Mouse (Mus musculus) cerebral cortex, adult 2 months (tissue): ENCODE results near the gene Dusp3.

ENCODE experiments used
- WGBS: fragments of 180-500 bp; shearing (Covaris S2); methylation state at CpG from one replicate; pipeline ENCODE4 v1.1.7; 2018; 5-methylcytosine and 5-hydroxymethylcytosine counted together

The Dusp3 gene

DNA sequence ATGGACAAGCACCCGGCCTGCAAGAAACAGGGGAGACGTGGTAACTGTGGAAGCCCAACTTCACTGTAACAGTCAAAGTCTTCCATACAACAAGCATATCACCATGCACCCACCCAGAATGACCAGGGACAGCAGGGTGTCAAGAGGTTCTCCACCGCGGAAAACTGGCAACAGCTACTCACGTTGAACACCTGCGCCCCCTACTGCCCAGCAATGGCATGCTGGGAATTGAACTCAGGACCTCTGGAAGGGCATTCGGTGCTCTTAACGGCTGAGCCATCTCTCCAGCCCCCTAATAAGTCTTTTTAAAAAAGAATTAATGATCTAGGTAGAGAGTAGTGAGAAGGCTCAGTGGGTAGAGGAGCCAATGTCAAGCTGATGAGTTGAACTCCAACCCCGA is 11.9 kb downstream of the Dusp3 start:
- WGBS = 59% methylated on average over 9 of the region's 9 CpGs

- 70% methylated on average over 6 of the region's 6 CpGs for WGBS
Observed at GRCm38 (mm10) chr11:101974181-101974580, 12.6 kb downstream of the Dusp3 start.

DNA sequence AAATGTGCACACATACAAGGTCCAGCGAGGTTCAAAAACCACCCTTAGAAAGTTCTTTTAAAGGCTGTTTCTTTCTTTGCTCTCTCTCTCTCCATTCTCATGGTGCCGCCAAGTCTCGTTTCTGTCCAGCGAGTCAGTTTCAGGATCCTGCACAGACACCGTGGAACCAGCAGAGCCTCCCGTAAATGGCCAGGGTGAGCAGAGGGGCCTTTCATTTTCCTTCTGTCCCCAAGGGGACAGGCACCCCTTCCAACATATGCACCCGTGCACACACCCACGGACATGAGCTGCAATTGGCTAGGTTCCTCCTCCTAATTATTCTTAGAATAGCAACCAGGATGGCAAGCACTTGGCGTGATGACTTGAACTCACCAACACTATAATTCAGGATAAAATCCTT is 13.3 kb downstream of the Dusp3 start:
- 61% methylated on average over 9 of the region's 9 CpGs for WGBS

DNA sequence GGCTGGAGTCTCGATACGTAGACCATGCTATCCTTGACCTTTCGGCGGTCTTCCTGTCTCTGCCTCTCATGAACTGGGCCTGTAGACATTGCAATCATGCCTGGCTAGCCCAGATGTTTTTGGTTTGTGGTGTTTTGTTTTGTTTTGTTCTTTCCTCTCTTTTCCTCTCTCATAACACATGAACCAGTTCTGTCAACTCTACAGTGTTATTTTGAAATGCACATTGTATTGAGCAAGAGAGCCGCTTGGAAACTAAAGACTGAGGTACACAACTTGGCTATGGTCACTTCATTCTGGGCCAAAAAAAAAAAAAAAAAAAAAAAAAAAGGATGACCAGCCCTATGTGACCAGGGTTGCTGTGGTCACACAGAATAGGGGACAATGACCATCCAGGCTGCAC is 14.2 kb downstream of the Dusp3 start:
- WGBS = 87% methylated on average over 5 of the region's 5 CpGs

DNA sequence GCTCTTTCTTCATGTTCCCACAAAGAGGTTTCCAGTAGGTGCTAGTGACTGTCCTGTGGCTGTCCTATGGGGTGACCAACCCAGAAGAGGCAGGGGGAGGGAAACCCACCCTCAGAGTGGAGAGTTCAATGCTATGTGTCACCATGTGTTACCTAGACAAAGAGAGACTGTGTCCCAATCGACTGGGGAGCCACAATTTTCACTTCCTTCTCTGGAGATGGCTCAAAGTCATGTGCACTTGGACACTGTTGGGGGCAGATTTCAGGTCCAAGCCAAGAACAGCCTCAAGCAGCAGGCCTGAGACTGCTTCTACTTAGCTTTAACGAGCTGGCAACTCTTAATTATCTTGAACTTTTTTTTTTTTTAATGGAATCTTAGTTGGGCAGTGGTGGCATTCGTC is 14.7 kb downstream of the Dusp3 start:
- 59% methylated on average over 3 of the region's 3 CpGs for WGBS

- WGBS = 41% methylated on average over 3 of the region's 3 CpGs
Observed at GRCm38 (mm10) chr11:101971410-101971809, 15.4 kb downstream of the Dusp3 start.

- WGBS = 80% methylated on average over 13 of the region's 13 CpGs
Observed at GRCm38 (mm10) chr11:101969835-101970234, 17.0 kb downstream of the Dusp3 start.

DNA sequence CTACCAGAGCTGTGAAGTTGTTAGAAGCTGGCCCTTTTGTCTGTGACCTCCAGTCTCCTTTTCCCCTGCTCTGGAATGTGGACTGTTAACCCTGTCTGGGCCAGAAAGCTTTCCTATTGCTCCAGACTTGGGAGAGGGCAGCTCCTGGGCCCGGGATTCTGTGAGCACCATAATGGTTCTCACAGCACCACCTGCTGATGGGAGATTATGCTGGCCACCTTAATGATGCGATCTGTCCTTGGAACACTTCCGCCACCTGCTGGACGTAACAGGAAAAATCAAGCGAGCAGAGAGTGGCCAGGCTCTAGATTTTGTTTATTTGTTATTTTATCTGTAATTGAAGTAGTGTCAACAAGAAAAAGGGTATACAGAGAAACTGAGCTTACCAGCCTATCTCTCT is 18.0 kb downstream of the Dusp3 start:
- WGBS = under 1% methylated on average over 5 of the region's 5 CpGs

- WGBS = 44% methylated on average over 7 of the region's 7 CpGs
Observed at GRCm38 (mm10) chr11:101968311-101968710, 18.5 kb downstream of the Dusp3 start.

GRCm38 (mm10) chr11:101966965-101967614 is 19.7 kb downstream of the Dusp3 start, which contains the start of gene Sost:
Sost (minus strand) TSS chr11:101967015.
- WGBS = 42% methylated on average over 10 of the region's 10 CpGs

- WGBS = 31% methylated on average over 2 of the region's 2 CpGs
Observed at GRCm38 (mm10) chr11:101965553-101965952, 21.3 kb downstream of the Dusp3 start.

- WGBS = 41% methylated on average over 8 of the region's 8 CpGs
Observed at GRCm38 (mm10) chr11:101964647-101965046, 22.2 kb downstream of the Dusp3 start.

- WGBS = under 1% methylated on average over 78 of the region's 78 CpGs
Observed at GRCm38 (mm10) chr11:101963473-101964291, 23.1 kb downstream of the Dusp3 start.

GRCm38 (mm10) chr11:101963043-101963442 is 23.8 kb downstream of the Dusp3 start:
- WGBS = 8% methylated on average over 11 of the region's 11 CpGs

- whole genome bisulfite sequencing = 48% methylated on average over 5 of the region's 5 CpGs
Observed at GRCm38 (mm10) chr11:101957476-101957875, 29.3 kb downstream of the Dusp3 start.

DNA sequence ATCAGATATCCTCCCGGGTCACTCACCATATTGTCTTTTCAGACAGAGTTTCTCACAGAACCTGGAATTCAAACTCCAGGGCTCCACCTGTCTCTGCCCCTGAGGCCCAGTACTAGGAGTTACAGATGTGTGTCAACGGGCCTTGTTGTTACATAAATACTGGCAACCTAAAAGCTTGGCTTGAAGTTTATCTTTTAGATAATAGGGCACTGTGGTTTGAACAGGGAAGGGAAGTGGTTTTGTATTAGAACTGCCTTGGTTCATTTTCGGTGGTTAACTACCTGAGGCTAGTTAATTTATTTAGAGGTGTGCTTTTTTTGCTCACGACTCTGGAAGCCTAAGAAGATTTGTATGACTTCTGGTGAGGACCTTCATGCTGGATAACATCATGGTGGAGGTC is 33.4 kb downstream of the Dusp3 start:
- WGBS = 74% methylated on average over 4 of the region's 4 CpGs

DNA sequence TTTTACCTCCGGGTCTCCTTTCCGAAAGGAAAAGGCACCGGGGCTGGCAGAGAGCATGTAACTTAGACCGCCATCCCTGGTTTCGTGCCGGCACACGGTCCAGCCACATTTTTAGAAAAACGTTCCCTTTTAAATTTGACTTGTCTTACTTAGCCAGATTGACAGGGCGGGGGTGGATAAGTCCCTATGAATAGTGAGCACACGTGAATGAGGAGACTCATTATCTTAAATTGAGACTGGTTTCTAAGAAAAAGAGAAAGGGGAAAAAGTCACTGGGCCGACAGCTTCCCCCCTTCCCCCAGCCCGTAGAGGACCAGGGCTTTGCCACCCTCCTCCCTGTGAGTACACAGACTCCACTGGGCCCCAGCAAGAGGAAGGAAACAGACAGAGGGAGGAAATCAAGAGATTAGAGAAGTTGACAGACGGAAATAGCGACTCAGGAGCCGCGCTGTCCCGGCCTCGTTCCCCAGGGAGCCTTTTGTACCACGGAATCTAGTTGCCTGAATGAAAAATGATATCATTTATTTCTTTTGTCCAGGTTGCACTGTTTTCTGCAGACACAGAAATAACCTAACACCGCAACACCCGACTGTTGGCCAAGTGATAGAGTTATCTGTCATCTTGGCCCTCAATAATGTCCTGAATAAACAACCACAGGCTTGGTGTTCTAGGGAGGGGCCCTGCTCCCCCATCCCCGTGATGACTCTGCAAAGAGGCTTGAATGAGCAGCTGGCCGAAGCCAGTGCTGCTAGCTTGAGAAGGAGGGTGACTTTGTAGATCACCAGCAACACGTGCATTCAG is 34.1 kb downstream of the Dusp3 start:
- WGBS = 27% methylated on average over 24 of the region's 24 CpGs

DNA sequence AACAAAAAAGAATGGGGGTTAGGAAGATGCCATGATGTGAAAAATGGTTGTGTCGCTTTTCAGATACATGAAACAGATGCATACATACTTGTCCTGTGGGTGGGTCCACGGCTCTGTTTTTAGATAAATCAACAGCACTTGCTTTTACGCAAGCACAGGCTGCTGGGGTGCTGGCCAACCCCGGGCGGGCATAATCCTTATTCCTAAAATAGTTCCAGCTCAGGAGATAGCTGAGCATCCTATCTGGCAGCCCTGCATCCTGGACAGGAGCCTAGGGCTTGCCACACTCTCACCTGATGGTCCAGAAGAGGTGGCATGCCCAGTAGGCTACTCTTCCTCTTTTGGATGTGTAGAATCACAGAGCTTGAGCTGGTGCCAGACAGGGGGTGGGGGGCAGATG is 36.8 kb downstream of the Dusp3 start:
- 67% methylated on average over 5 of the region's 5 CpGs for WGBS

DNA sequence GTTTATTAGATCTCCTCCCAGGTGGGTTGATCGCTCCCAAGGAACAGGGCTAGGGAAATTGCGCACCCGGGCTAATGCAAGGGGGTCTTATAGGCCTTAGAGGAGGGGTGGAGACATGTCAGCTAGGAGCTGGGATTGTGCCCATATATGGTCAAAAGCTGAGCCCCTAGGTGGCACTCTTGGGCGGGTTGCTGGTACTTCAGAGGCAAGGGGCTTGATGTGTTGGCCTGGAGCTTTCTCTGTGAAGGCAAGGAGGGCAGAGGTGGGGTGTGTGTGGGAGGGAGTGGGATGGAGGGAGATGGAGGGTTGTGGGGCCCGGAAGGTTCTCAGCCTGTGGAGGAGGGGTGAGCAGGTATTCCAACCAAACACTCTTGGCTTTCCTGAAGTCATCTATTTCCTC is 40.3 kb downstream of the Dusp3 start:
- 49% methylated on average over 5 of the region's 5 CpGs for WGBS

DNA sequence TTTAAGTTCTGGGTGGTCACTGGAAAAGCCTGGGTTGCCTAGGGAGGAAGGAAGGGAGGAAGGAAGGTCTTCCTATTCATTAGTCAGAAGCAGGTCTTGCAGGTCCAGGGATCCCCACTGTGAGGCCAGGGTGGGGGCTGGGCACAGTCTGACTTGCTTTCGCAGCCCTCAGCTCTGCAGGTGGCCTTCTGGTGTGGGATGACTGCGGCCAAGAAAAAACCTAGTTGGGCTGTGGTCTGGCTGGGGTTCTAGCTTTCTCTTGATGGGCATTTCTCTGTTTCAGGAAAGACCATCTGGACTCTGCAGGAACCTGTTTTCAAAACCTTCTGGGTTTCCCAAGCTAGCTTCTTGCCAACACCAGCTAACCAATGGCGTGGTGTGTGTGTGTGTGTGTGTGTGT is 43.8 kb downstream of the Dusp3 start:
- 47% methylated on average over 3 of the region's 3 CpGs for WGBS

GRCm38 (mm10) chr11:101937108-101937507 is 49.7 kb downstream of the Dusp3 start:
- 2% methylated on average over 32 of the region's 32 CpGs for WGBS

- WGBS = 79% methylated on average over 7 of the region's 7 CpGs
Observed at GRCm38 (mm10) chr11:101936421-101936820, 50.4 kb downstream of the Dusp3 start.
